Mouse (Mus musculus) erythroblast, embryonic 14.5 days (primary cell): Measurements from ENCODE around the gene Sln. TPM values are rescaled to one million over a fixed set of nuclear protein-coding genes. Genes with fewer than 3 reads are reported as not detected.

Experiments used
- H3K27me3 ChIP-seq: 2 replicates; pipeline ENCODE4 v1.6.1; 2012; ENCODE audit warnings: inconsistent platforms; ENCODE audit not compliant: control insufficient read depth
- H3K36me3 ChIP-seq: 2 replicates; pipeline ENCODE4 v1.6.1; 2012; ENCODE audit warnings: mild to moderate bottlenecking, inconsistent platforms; ENCODE audit not compliant: control insufficient read depth
- H3K4me1 ChIP-seq: 2 replicates; pipeline ENCODE4 v1.6.1; 2012; ENCODE audit warnings: inconsistent platforms; ENCODE audit not compliant: control insufficient read depth
- H3K4me3 ChIP-seq: replicated peaks from 2 replicates; pipeline ENCODE3; 2012; ENCODE audit warnings: moderate library complexity, mild to moderate bottlenecking, inconsistent platforms
- H3K9me3 ChIP-seq: 2 replicates; pipeline ENCODE4 v1.6.1; 2012; ENCODE audit warnings: low read length, inconsistent platforms, mixed read lengths; ENCODE audit not compliant: control insufficient read depth
- GATA1 ChIP-seq: IDR thresholded peaks from 2 replicates; pipeline ENCODE4 v1.6.1; 2012; ENCODE audit warnings: low read length, inconsistent platforms, mixed read lengths
- TAL1 ChIP-seq: IDR thresholded peaks from 3 replicates; pipeline ENCODE4 v1.6.1; 2012; ENCODE audit warnings: low read length, inconsistent platforms, mixed read lengths
- polyA plus RNA-seq: library from polyadenylated mRNA; stranded (reverse); fragments of >175 nt; gene quantifications from 2 replicates; pipeline ENCODE4 v1.2.3, GENCODE M21; 2012

The Sln gene
- polyA plus RNA-seq, 1 experiment, result not detected

GRCm38 (mm10) chr9:53890075-53890474, 40.1 kb downstream of the Sln start:
- Histone ChIP-seq H3K27me3 (no peaks in the 10 kb centered on the region), H3K4me1 (no peaks in the 10 kb centered on the region), H3K9me3 (peaks cover 7% of the 10 kb centered on the region), H3K36me3 (no peaks in the 10 kb centered on the region), H3K4me3 (no peak overlapping the region)
- no peak for TF ChIP-seq GATA1

GRCm38 (mm10) chr9:53895827-53896226, 45.9 kb downstream of the Sln start:
- Histone ChIP-seq H3K27me3 (no peaks in the 10 kb centered on the region), H3K9me3 (peaks cover 9% of the 10 kb centered on the region), H3K36me3 (no peaks in the 10 kb centered on the region), H3K4me3 (no peak overlapping the region), H3K4me1 (no peaks in the 10 kb centered on the region)
- TF ChIP-seq GATA1 (no peak), TAL1 (no peak)

- Histone ChIP-seq H3K4me3 (no peak overlapping the region), H3K36me3 (no peaks in the 10 kb centered on the region), H3K27me3 (no peaks in the 10 kb centered on the region), H3K9me3 (peaks cover 2% of the 10 kb centered on the region; the same call in 1 of the 2 replicates), H3K4me1 (no peaks in the 10 kb centered on the region)
- no peak for TF ChIP-seq TAL1
- TF ChIP-seq GATA1, result no peak
These were observed 49.9 kb downstream of the Sln start for GRCm38 (mm10) chr9:53899836-53900235.

- Histone ChIP-seq H3K4me1 (no peaks in the 10 kb centered on the region), H3K36me3 (no peaks in the 10 kb centered on the region), H3K27me3 (no peaks in the 10 kb centered on the region), H3K9me3 (no peaks in the 10 kb centered on the region), H3K4me3 (no peak overlapping the region)
- TF ChIP-seq TAL1, result no peak
- TF ChIP-seq GATA1, result no peak
These were observed 53.4 kb downstream of the Sln start for GRCm38 (mm10) chr9:53903215-53903842.

Other genes with a start within 250 kb of the Sln start
- 3.1 TPM in 2 replicates for gene Acat1, start 239.8 kb upstream of the Sln start, polyA plus RNA-seq
- 0.22 TPM in 2 replicates for gene Cul5, start 180.2 kb upstream of the Sln start, polyA plus RNA-seq
- not detected in 2 replicates for gene Rab39, start 143.9 kb upstream of the Sln start, polyA plus RNA-seq
- not detected in 2 replicates for gene Slc35f2, start 78.6 kb upstream of the Sln start, polyA plus RNA-seq
- gene Elmod1, start 125.1 kb downstream of the Sln start, polyA plus RNA-seq, result not detected in 2 replicates
- not detected in 2 replicates for gene Tnfaip8l3, start 218.2 kb downstream of the Sln start, polyA plus RNA-seq